Mouse (Mus musculus): ENCODE results near the gene 9130019O22Rik. TPM values are rescaled to one million over a fixed set of nuclear protein-coding genes. Genes with fewer than 3 reads are reported as not detected.
"Not testable (repeated sequence)": the region's sequence is repeated elsewhere in the genome, so short reads cannot be mapped to it uniquely, and the experiment has no call there.

Gene 9130019O22Rik
- 0.95 to 4.5 TPM (median 2.6 TPM) in 3 replicates for total RNA-seq (2017)

DNA sequence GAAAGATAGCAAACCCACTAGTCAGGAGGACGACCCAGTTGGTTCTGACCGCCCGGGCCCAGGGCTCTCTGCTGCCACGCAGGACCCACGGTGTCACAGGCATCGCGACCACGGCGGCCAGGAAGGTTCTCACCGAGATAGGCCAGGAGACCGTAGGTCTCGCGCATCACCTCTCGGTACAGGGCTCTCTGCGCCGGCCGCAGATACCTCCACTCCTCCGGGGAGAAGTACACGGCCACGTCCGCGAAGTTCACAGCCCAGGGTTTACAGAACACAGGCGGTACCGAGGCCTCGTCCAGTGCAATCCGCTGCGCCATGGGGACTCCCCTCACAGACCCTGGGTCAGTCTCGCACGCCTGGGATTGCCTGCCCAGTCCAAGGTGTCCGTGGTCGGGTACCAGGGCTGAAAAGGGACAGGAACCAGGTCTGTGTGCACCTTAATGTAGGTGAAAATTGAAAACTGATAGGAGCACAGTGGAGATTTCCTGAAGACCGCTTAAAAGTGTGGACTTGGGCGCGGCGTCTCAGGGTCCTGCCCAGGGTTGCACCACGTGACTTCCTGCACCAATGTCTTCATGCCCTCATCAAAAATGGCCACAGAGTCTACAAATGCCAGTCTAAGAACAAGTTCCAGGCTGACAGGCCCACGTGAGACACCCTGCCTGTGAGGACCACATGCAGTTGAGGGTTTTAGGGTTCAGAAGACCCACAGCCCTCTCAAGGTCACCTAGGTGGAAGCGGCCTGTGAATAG is at the start of gene 9130019O22Rik:
9130019O22Rik (minus strand) TSS at position 526 of the 752 bp plus-strand sequence.
- ATAC-seq (replicated peaks; ENCODE audit: insufficient number of reproducible peaks, low FRiP score, low TSS enrichment, poor library complexity, severe bottlenecking), result peak; percentile 90

DNA sequence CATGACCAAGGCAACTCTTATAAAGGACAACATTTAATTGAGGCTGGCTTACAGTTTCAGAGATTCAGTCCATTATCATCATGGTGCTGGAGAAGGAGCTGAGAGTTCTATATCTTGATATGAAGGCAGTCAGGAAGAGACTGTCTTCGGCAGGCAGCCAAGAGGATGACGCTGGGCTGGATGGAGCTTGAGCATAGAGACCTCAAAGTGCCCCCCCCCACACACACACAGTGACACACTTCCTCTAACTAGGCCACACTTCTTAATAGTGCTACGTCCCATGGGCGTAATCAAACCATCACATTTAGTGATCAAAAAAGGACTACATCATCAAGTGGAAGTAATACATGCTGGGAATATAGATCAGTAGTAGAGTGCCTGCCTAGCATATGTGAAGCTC is 48.2 kb upstream of the 9130019O22Rik start:
- no peak for ATAC-seq (replicated peaks; ENCODE audit: insufficient number of reproducible peaks, low FRiP score, low TSS enrichment, poor library complexity, severe bottlenecking)

DNA sequence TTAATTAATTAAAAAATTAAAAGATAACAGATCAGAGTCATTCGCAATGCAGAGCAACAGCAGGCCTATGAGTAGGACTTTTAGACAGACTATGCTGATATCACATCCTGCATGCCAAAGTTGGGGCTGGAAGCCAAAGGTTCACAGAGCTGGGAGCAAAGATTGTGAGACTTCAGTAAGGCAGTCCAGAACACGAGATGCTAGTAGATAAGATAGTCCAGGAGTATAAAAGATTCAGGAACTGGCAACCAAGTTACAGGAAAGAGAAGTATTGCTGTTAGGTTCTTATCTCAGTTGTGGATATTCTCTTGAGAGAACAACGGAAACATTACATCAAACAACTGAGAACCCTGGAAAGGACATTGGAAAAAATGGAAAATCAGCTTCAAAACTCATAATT is 39.4 kb upstream of the 9130019O22Rik start:
- no peak for ATAC-seq (replicated peaks; ENCODE audit: insufficient number of reproducible peaks, low FRiP score, low TSS enrichment, poor library complexity, severe bottlenecking)

DNA sequence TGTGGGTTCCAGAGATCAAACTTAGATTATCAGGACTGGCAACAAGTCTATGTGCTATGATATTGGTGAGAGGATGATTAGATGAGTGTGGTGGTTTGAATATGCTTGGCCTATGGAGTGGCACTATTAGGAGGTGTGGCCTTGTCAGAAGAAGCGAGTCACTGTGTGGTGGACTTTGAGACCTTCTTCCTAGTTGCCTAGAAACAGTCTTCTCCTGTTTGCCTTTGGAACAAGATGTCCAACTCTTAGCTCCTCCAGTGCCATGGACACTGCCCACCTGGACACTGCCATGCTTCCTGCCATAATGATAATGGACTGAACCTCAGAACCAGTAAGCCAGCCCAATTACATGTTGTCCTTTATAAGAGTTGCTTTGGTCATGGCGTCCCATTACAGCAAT is 38.9 kb upstream of the 9130019O22Rik start:
- no peak for ATAC-seq (replicated peaks; ENCODE audit: insufficient number of reproducible peaks, low FRiP score, low TSS enrichment, poor library complexity, severe bottlenecking)

DNA sequence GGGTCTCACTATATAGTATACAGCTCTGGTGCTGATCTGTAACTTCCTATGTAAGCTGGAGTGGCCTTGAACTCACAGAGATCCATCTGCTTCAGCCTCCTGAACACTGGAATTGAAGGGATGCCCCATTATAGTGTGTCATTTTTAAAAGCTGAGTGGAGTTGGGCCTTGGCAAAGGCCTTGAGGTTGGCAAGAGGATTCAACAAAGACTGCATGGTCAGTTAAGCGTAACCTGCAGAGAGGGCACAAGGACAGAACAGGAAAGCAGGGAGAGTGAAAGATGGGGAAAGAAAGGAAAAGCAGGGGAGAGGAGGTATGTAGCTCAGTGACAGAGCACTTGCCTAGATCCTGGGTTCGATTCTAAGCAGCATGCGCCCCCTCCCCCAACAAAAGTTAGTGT is 38.3 kb upstream of the 9130019O22Rik start:
- no peak for ATAC-seq (replicated peaks; ENCODE audit: insufficient number of reproducible peaks, low FRiP score, low TSS enrichment, poor library complexity, severe bottlenecking)

DNA sequence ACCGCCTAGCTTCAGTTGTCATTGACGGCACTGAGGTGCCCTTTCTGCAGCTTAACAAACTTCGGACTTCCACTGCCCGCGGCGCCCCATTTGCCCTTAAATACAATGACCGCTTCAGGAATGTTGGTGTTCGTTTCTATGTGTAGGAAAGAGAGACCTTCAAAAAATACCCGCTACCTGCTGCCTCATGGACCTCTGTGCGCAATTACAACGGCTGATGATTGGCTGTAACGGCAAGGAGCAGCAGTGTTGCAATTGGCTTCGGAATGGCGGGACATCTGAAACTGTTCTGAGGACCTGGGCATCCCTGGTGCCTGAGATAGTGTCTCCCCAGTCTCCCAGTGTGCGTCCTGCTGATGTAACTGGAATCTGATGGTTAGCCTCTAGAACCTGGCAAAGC is 35.3 kb upstream of the 9130019O22Rik start:
- ATAC-seq (replicated peaks; ENCODE audit: insufficient number of reproducible peaks, low FRiP score, low TSS enrichment, poor library complexity, severe bottlenecking), result 0 out of 2 replicates have a peak, but pooled peaks have one; percentile 20

DNA sequence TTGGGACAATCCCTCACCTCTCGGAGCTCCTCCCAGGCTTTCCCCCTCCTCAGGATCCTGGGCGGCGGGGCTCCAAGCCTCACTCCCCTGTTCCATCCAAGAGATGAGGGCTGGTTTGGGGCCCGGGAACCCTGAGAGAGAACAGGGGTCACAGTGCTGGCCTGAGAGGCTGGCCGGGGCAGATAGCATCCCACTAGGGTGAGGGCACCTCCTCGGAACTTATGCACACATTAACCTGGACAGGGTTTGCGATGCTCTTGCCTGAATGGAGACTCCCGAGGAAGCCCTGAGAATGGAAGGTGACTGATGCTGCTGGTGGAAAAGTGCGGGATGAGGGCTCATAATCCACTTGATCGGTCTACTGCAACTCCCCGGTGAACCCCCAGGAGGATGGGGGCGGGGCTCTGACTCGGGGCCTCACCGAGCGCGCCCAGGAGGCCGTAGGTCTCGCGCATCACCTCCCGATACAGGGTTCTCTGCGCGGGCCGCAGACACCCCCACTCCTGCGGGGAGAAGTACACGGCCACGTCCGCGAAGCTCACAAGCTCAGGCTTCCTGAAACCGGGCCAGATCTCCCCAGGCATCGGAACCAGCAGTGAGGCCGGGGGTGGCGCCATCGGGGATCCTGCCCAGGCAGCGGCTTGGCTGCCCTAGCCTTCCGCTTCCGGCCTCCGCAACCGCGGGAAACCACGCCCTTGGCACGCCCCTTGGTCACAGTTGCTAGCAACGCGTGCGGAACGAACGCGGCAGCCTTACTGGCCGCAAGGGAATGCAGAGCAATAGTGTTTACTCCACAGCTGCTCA is 34.6 kb upstream of the 9130019O22Rik start, which contains the start of gene Zfp688:
Zfp688 (minus strand) TSS at position 681 of the 804 bp plus-strand sequence.
- ATAC-seq (replicated peaks; ENCODE audit: insufficient number of reproducible peaks, low FRiP score, low TSS enrichment, poor library complexity, severe bottlenecking), result peak; percentile 98

DNA sequence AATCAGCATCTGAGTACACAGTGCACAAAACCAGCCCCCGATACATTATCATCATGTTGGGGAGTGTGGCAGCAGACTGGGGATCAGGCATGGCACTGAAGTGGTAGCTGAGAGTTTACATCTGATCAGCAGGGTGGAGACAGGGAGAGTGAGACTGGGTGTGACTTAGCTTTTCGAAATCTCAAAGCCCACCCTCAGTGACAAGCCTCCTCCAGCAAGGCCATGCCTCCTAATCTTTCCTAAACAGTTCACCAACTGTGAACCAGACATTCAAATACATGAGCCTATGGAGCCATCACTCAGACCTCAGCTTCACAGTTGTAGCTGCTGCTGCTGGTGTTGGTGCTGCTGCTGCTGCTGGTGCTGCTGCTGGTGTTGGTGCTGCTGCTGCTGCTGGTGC is 24.5 kb upstream of the 9130019O22Rik start:
- ATAC-seq (replicated peaks; ENCODE audit: insufficient number of reproducible peaks, low FRiP score, low TSS enrichment, poor library complexity, severe bottlenecking), result no peak

DNA sequence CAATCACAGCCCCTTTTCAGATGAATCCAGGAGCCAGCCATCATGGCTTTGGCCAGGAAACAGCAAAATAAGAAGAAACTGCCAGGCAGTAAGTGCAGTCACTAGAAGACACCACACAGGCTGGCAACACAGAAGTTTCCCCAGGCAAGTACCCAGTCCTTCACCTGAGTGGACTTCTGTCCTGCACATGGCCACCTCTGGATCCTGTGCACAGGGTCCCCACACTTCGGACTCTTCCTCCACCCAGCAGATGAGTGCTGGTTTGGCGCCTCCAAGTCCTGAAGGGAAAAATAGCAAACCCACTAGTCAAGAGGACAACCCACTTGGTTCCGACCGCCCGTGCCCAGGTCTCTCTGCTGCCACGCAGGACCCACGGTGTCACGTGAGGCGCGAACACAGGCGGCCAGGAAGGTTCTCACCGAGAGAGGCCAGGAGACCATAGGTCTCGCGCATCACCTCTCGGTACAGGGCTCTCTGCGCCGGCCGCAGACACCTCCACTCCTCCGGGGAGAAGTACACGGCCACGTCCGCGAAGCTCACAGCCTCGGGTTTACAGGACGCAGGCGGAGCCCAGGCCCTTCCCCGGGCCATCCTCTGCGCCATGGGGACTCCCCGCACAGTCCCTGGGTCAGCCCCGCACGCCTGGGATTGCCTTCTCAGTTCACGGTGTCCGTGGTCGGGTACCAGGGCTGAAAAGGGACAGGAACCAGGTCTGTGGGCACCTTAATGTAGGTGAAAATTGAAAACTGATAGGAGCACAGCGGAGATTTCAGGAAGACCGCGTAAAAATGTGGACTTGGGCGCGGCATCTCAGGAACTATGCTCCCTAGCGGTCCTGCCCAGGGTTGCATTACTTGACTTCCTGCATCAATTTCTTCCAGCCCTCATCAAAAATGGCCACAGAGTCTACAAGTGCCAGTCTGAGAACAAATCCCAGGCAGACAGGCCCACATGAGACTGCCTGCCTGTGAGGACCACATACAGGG is 19.3 kb upstream of the 9130019O22Rik start, which contains the start of gene Zfp764:
Zfp764 (minus strand) TSS at position 821 of the 986 bp plus-strand sequence.
- ATAC-seq (replicated peaks; ENCODE audit: insufficient number of reproducible peaks, low FRiP score, low TSS enrichment, poor library complexity, severe bottlenecking), result peak; percentile 94

DNA sequence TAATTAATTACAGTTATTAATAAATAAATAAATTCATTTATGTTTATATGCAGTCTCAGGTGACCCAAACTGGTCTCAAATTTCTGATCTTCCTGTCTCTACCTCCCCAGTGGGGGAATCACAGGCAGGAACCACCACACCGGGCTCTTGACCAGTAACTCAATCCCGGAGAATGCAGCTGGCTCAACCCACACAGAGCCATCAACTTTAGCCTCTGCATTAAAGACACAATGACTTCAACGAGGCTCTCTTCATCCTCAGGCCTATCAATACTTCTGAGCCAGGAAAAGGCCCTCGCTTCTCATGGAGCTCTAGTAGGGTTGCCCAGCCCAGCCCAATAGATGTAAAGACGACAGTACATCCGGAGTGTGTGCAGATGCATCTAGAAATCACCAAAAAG is 17.1 kb upstream of the 9130019O22Rik start:
- ATAC-seq (replicated peaks; ENCODE audit: insufficient number of reproducible peaks, low FRiP score, low TSS enrichment, poor library complexity, severe bottlenecking), result not testable (repeated sequence)

DNA sequence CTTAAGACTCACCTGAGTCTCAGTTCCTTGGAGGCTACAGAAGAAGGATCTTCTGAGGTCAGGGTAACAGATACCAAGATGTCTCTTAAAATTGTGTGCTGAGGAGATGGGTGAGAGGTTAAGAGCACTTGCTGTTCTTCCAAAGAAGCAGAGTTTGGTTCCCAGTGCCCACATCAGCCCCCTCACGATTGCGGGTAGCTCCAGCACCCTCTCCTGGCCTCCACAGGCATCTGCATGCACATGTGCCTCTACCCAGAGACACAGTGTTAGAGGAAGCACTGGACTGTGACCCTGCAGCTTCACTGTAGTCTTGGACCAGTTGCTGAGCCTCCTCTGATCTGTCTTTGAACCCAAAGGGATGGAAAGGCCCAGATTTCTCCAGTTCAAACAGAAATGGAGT is 16.0 kb upstream of the 9130019O22Rik start:
- no peak for ATAC-seq (replicated peaks; ENCODE audit: insufficient number of reproducible peaks, low FRiP score, low TSS enrichment, poor library complexity, severe bottlenecking)

DNA sequence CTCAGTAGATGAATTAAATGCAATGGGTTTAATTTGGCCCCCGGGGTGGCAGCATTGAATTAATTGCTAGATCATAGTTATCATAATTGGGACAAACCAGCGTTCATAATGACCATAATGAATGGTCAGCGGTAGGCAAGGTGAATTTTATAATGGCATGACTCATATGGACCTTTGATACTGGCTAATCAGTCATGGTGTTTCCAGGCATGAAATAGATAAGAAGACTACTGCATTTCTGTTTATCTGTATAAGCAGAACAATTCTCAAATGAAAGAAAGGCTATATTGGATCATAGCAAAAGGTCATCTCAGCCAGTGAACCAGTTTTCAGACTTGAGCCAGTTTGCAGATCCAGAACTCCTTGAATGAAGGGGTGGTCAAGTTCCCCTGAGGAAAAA is 13.4 kb upstream of the 9130019O22Rik start:
- ATAC-seq (replicated peaks; ENCODE audit: insufficient number of reproducible peaks, low FRiP score, low TSS enrichment, poor library complexity, severe bottlenecking), result no peak

DNA sequence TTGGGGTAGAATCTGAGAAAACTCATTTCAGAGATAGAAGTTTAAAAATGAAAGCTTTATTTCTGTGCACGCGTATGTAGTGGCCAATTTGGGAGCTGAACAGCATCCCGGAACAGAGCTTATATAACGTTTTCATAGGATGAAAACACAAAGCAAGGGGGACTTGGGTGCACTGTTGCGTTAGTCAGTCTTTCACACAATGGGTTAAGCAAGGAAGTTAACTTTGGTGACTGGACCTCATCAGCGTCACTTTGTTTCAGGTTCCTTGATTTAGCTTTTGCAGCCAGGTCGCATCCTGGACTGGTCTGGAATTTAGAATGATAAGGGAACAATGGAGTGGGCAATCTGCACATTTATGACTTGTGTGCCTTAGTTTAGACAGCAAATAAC is 7.0 kb upstream of the 9130019O22Rik start:
- no peak for ATAC-seq (replicated peaks; ENCODE audit: insufficient number of reproducible peaks, low FRiP score, low TSS enrichment, poor library complexity, severe bottlenecking)

DNA sequence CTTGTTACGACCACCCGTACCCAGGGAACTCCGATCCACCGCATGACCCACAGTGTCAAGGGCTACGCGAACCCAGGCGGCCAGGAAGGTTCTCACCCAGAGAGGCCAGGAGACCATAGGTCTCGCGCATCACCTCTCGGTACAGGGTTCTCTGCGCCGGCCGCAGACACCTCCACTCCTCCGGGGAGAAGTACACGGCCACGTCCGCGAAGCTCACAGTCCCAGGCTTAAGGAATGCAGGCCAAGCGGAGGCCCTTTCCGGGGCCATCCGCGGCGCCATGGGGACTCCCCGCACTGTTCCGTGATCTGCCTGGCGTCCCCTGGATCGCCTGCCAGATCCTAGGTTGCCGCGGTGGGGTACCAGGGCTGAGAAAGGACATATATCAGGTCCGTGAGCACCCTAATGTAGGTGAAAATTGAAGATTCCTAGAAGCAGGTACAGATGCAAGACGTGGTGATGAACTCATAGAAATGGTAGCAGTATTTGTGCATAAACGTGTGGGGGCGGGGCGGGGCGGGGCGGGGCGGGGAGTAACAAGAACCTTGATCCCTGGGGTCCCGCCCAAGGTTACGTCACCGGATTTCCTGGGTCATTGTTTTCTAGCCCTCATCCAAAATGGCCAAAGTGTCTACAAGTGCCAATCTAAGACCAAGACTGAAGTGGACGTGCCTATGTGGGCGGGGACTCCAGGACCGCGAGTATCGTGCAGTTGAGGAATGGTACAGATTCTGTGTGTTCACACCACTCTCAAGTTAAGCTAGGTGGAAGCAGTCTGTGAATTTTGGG is 6.4 kb upstream of the 9130019O22Rik start, which contains the start of gene E430018J23Rik:
E430018J23Rik (minus strand) TSS at position 473 of the 787 bp plus-strand sequence.
- ATAC-seq (replicated peaks; ENCODE audit: insufficient number of reproducible peaks, low FRiP score, low TSS enrichment, poor library complexity, severe bottlenecking), result peak; percentile 99

DNA sequence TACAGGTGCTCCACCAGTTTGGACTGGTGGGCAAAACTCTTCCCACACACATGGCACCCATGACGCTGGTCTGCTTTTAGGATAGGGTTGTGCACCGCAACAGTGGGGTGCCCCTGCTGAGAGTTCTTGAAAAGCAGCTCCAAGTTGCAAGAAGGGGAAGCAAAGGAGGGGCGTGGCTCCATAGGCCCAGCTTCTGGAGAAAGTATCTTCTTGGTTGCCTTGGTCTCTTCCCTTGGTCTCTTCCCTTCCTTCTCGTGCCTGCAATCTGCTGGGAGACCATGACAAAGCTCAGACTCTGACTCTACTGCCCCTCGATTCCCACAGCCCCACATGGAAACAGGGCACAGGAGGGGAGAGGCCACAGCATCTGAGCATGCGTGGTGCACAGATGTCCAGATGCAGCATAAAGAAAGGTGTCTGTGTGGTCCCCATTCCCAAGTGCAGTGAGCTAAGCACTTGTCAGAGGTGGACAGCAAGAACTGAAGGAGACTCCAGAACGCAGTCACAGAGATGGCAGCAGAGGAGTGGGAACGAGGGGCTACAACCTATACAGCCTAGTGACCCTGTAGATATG is 5.4 kb upstream of the 9130019O22Rik start:
- ATAC-seq (replicated peaks; ENCODE audit: insufficient number of reproducible peaks, low FRiP score, low TSS enrichment, poor library complexity, severe bottlenecking), result peak; percentile 33; the same call in 1 of the 2 replicates

DNA sequence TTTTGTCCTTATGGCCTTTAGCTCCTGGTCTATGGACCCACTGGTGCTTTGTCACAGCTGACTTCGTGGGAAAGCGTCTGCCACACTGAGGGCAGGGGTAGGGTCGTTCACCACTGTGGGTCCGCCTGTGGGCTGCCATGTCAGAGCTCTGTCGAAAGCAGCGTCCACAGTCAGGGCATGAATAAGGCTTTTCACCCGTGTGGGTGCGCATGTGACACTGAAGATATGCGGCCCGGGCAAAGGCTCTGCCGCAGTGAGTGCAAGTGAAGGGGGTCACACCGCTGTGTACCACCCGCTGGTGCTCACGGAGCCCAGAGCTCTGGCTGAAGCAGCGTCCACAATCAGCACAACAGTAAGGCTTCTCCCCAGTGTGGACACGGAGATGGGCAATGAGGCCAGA is 4.6 kb upstream of the 9130019O22Rik start:
- no peak for ATAC-seq (replicated peaks; ENCODE audit: insufficient number of reproducible peaks, low FRiP score, low TSS enrichment, poor library complexity, severe bottlenecking)

DNA sequence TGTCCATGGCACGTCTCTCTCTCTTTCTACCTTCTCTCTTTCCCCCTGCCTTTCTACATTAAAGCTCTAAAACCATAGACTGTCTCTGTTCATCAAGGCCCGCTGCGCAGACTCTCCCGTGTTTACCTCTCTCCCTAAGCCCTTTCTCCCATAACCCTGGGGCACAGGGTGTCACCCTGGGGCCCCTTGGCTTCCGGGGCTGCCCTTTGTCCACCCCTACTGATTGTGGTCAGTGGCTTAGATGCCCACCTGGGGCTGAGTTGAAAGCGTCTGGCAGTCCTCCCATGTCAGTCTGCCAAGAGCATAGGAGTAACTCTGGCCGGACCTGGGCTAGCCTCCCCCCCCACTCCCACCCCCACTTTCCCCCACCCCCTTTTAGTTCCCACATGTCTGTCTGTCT is 3.3 kb upstream of the 9130019O22Rik start:
- ATAC-seq (replicated peaks; ENCODE audit: insufficient number of reproducible peaks, low FRiP score, low TSS enrichment, poor library complexity, severe bottlenecking), result no peak

All from monocyte, adult 5-6 weeks (primary cell).